Mouse (Mus musculus) T-cell, adult 2 months (primary cell): ENCODE measurements around the gene Cacna1h.

Experiments
- DNase-seq: peaks from one replicate; pipeline ENCODE4 v3.0.0; 2022; ENCODE audit warnings: low spot score

Gene Cacna1h

DNA sequence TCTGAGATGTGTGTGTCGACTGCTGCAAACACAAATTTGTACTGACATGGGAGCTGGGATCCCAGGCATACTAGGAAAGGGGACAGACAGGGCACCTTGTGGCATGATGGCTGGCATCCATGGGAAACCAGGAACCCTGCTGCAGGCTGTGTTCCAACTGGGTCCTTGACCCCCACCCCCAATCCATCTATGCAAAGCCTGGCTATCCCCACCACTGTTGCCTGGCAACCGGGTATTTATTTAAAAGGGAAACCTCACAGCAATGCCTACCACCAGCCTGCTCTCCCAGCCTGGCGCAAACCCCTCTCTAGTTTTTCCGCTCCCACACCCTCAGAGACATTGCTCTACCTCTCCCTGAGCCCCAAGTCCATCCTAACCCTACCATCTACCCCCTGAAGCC is 26.2 kb downstream of the Cacna1h start:
- DNase-seq = no peak

DNA sequence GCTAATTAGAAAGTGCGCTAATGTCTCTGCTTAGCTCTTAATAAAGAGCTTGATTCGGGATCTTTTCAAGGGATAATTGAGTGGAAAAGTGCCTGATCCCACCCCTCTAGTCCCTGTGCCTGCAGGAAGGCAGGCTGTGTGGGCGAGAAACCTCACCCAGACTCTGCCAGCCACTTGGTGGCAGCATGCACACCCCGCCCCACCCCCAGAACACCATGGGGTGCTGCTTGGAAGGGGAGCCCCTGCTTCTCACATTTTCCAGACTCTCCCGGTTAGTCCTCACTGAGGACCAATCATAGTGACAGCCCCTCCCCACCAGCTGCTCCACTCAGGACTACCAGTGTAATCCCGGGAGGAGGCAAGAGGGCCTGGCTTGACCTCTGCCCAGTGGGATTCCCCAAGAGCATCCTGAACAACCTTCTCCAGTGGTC is 27.6 kb downstream of the Cacna1h start:
- DNase-seq = no peak

DNA sequence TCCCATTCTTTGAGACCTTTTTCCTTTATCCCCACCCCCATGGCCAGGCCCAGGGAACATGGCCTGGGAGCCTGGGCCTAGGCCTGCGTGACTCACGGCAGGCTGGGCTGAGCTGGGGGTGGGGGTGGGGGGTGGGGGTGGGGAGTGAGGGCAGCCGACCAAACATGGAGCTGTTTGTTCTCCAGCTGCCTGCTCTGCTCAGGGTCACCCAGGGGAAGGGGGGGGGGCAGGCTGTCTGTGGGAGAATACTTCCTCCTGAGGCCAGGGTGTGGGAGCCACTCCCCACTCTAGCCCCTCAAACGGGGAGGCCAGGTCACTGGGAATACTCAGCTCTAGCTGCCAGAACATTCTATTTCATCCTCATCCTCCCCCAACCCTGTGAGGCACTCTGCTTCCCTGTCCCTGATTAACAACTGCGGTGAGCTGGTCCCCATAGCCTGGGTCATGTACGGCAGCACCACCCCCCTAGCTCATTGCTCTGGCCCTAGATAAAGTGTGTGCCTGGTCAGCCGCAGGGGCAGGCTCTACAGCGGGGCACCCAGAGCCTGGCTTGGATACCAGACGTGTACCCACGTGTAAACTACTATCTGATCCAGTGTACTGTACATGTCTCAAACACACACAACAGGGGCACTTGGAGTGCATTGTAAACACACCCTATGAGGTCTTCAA is 28.2 kb downstream of the Cacna1h start:
- DNase-seq = no peak

DNA sequence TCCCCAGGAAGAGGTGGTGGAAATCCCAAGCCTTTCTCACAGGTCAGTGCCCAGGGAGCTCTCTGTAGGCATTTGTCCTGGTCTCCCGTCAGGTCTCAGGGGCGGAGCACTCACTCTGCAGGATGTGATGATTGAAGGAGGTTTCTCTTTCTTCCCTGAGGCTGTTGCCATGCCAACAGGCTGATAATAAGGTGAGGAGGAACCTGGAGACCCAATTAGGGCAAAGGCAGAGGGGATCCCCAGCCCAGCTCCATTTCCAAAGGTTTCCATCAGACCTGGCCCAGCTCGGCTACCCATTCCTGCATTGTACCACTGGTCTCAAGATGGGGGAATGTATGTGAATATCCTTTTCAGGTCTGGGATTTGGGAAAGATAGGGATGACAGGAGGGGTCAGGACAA is 29.4 kb downstream of the Cacna1h start:
- no peak for DNase-seq

DNA sequence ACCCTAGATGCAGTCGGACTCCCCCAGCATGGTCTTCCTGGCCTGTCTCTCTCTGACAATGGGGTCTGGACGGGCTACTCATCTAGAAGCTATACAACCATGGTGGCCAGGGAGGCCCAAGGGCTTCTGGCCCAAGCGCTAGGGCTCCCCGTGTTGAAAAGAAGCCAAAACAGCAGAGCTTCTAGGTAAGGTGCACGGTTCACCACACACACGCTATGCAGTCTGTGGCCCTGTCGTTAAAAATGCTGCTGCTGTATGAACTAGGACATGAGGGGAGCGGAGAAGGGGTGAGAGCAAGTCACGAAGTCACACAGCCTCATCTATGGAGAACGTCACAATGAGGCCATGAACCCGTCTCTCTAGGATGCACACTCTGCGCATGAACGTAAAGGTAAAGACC is 31.4 kb downstream of the Cacna1h start:
- DNase-seq = no peak

DNA sequence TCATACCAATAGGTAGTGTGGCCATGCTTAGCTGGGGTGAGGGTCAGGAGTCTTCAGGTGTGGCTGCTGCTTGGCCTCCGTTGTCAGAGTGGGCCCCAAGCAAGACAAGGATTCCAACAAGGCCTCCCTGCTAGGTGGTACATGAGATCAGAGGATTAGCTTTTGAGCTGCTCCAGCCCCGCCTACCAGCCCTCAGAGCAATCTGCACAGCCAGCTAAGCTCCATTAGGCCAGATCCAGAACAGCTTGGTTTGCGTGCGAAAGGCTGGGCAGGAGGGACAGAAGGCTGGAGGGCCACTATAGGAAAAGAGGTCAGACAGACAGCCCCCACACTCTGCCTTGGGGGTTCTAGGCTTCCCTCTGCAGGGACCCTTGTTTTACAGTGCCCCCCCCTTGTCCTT is 32.1 kb downstream of the Cacna1h start:
- DNase-seq = no peak

DNA sequence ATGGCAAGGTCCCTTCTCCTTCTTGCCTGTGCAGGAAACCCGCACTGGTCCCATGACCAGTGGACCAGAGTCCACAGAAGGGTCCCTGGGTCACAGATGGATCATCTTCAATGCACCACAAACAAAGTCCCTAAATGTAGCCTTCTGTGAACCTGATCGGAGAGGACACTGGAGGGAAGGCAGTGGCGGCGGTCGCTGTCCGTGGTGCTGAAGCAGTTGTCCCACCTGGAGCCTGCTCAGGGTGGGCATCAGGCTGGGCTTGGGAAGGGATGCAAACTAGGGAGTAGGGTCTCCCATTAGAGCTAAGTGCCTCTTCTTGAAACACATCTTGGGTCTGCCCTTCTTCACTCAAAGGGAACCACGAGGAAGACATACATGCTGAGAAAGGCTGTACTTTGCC is 33.1 kb downstream of the Cacna1h start:
- DNase-seq = no peak

DNA sequence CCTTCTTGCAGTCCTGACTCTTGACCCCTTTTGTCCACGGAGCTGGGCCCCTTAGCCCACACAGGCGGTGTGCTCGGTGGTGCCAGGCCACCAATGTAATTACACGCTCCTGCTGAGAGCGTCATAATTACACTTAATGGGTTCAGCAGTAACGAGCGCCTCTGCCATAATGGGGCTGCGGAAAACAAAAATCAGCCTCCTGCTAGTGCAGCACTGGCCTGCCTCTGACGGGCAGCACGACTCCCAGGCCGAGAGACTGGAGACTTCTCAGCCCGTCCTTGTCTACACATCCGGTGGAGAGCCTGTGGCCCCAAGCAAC is 35.1 kb downstream of the Cacna1h start:
- DNase-seq = no peak

DNA sequence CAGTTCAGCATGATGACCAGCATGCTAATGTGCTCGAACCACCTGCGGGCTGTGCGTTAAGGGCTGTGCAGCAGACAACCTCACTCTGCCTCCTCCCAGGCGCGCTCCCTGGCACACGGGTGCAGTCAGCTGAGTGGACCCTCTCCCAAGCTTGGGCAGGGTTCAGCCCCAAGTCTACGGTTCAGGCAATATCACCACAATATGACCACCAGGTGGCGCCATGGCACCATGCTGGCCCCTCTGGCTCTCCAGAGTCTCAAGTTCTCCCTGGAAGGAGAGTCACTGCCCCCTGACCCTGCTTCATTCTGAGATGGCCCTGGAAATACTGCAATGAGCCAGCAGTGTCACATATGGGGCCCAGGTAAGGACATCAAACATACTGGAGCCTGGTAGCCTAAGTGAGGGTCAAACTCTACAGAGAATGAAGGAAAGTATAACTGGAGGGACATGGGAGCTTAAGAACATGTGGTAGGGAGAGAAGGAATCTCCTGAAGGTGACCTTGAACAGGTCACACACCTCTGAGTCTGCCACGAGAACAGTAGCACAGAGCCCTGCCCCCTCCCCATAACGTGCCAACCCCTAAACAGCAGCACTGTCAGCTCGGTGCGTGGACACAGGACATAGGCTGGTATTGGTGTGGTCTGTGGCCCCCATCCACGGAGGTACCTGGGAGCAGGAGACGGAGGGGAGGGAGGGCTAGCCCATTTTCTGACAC is 35.6 kb downstream of the Cacna1h start:
- peak; percentile 21 for DNase-seq

DNA sequence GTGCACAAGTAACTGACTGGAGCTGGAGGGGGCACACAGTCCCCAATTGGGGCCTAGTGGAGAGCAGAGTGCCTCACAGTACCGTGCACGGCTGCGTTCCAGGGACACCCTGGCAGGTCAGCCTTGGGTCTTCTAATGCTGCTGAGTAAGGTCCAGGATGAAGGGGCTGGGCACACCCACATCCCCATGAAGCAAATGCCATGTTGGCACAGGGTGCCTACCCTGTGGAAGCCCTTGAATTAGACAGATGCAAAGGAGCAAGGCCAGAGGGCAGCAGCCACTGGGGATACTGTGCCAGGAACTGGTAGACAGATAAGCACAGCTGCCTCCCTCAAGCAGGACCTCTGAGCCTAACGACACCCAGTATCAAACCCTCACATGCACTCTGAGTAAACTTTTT is 39.1 kb downstream of the Cacna1h start:
- no peak for DNase-seq

DNA sequence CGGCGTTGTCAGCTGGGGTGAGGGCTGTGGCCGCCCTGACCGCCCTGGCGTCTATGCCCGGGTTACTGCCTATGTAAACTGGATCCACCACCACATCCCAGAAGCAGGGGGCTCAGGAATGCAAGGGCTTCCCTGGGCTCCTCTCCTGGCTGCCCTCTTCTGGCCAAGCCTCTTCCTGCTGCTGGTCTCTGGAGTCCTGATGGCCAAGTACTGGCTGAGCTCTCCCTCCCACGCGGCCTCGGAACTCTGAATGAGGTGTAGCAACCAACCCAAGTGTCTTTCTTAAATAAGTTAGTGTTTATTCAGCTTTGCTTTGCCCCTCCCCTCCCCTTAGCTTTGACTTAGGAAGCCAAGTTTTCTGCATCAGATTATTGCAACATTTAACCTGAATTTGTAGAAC is 59.6 kb downstream of the Cacna1h start:
- no peak for DNase-seq

DNA sequence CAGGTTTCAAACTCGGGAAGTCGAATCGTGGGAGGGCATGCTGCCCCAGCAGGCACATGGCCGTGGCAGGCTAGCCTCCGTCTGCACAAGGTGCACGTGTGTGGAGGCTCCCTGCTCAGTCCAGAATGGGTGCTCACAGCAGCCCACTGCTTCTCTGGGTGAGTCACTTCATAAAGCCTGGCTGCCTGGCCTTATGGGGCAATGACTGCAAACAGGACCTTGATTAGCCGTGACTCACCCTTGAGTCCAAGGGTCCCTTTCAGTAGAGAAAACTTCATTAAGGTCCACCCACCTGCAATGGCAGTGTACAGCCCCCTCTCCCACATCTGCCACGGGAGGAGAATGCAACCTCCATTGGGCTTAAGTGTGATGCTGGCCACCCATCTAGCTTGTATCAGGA is 61.1 kb downstream of the Cacna1h start:
- no peak for DNase-seq

DNA sequence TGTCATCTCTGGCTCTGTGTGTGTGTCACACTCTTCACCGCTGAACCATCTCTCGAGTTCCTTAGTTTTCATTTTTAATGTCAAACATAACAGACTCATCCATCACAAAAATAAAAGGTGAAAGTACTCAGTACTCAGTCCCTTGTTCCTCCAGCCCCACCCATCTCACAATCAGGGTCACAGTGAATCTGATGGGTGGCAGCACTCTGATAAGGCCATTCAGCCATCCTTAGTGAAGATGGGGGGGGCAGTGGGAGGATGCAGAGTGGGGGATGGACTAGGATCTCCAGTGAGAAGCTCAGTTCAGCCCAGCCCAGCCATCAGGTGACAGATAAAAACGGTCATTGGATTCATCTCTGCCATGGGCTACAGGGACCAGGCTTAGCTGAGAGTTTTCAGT is 64.6 kb downstream of the Cacna1h start, which contains the start of gene Tpsg1:
Tpsg1 (plus strand) TSS at position 301 of the 400 bp plus-strand sequence.
- DNase-seq = no peak

DNA sequence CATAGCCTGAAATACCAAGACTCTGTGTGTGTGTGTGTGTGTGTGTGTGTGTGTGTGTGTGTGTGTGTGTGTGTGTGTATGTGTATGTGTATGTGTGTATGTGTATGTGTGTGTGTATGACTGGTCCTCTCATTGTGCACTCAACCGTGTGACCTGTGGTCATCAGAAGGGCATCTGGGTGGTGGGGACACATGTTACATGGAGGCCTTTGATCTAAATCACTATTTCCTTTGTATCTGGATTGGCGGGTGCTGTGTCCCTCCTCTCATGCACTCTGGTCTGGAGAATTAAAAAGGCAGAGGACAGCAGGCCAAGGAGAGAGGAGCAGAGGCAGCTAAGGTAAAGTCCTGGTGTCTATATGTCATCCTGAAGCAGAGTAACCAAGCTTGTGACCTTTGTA is 67.6 kb downstream of the Cacna1h start, which contains the start of gene Tpsb2:
Tpsb2 (plus strand) TSS at position 301 of the 400 bp plus-strand sequence.
- no peak for DNase-seq

DNA sequence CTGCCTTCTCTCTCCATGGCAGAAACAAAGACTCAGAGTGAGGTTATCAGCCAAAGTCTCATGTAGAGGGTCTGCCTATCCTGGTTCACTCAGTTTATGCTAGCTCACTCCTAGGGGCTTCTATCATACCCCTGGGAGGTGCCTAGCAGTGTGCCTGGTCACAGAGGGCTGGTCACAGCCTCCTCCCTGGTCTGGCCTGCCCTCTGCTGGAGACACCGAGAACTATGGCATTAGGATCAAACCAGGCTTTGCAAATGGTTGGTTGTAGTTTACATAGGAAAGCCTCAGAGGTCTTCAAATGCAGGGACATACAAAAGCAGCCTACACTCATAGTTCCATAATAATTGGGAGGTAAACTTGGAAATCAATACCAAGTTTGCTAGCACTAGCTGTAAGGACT is 69.9 kb downstream of the Cacna1h start:
- DNase-seq = peak; percentile 16

DNA sequence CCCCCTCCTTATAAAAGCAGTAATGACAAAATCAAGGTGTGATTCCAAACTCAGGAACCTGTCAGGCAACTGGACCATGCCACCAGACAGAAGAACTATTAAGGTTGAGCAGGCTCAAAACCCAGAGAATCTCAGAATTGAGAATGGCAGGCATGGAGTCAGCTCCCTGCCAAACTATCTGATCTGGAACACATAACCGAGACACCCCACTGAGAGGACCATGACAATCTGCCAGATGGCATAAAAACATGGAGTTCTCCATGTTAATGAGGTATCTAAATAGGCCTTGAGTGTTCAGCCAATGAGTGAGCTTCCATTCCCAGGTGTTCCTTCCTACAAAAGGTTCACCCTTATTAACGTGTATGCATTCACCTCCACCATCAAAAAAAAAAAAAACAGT is 72.3 kb downstream of the Cacna1h start:
- no peak for DNase-seq

DNA sequence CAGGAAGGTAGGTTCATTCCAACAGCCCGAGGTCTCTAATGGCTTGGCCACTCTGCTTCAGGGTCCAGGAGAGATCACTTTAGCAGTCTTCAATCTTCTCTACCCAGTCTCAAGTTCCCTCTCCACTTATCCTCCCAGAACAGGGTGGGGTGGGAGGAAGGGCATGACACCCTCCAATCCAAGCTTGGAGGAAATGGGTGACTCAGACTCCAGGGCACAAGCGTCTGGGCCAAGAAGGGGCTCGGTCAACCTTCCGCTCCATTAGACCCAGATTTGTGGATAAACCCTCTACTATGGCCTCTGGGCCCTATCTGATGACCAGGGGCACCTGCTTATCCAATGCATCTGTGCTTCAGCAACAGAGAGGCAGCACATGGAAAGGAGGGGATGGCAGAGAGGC is 88.1 kb downstream of the Cacna1h start, which contains the start of gene Tpsab1:
Tpsab1 (minus strand) TSS at position 101 of the 400 bp plus-strand sequence.
- DNase-seq = no peak

DNA sequence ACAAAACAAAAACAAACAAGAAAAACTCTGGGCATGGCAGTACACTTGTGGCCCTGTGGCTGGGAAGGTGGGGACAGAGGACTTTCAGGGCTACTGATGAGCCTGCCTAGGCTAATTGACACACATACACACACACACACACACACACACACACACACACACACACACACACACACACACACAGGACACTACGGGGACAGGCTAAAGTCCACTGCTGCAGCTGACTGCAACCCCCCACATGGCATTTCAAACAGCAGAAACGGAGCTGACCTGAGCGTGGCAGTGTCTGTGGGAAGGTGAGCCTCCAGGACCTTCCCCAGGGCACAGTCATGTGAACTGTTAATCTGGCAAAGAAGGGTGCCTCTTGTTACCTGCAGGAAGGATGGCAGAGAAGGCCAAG is 92.1 kb downstream of the Cacna1h start:
- DNase-seq = no peak

DNA sequence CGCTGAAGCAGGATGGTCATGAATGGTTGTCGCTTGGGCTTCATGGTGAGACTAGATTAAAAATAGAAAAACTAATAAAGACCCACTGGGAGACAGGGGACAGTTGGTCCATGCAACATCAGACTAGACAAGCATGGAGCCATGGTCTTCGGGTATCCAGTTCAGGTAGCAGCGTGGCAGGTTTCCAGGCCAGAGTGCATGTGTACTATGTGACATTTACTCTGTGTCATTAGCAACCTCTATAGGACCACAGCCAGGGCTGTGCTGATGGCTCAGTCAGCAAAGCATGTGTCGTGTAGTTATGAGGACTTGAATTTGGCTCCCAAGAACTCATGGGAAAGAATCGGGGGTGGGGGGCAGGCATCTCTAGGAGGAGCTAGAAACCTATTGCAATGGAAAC is 93.6 kb downstream of the Cacna1h start:
- no peak for DNase-seq

DNA sequence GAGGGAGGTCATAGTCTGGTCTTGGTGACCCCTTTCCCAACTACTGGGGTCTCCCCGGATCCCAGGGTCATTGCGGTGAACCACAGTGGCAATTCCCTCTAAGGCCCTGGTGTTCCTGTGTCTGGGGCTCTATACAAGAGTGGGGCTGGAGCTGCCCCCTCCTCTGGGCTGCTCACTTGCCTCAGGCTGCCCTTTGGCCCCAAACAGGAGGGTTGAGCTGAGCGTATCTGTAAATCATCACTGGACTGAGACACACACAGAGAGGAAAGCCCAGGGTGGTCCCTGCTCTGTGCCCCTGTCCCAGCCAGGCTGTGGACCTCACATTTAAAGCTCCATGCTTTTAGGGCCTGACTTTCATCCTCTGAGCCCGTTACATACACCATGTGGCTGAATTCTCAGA is 95.4 kb downstream of the Cacna1h start:
- no peak for DNase-seq

DNA sequence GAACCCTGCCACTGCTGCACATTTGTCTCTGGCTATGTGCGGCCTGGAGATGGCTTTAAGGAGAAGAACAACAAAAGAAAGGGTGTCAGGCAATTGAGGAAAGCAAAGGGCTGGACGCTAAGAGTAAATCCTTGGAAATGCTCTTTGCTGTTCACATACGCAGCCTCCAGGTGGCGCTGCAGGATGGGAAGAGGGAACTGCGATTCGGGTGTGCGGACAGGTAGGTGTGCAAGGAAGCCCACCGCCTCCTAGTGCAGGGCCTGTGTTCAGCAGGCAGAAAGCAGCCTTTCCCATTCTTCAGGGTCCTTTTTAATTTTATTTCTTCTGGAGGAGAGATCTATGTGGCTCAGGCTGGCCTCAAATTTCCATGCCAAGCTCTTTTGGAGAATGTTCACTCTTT is 99.6 kb downstream of the Cacna1h start:
- peak; percentile 15 for DNase-seq

DNA sequence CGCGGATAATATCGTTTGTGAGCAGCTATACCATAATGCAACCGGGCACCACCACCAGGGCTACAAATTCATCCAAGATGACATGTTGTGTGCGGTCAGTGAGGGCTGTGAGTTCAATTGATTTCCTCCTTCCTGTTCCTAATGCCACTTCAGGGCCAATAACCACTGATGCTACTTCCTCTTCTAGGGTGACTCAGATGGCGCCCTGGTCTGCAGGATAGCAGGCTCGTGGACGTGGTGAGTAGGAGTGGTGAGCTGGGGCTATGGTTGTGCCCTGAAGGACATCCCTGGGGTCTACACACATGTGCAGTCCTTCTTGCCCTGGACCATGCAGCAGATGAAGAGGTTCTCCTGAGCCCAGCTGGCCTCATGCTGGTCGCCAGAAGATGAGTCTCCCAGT is 101.3 kb downstream of the Cacna1h start:
- DNase-seq = no peak
